Mouse (Mus musculus) embryonic facial prominence, embryonic 15.5 days (tissue): ENCODE data around the gene Treh. TPM values are rescaled to one million over a fixed set of nuclear protein-coding genes. Genes with fewer than 3 reads are reported as not detected.

Experiments
- ATAC-seq: fragments of 200-750 bp; cut with Nextera tagmentation; 2 replicates; pipeline ENCODE4 v1.8.0; 2017; ENCODE audit warnings: low read depth, moderate TSS enrichment; ENCODE audit not compliant: insufficient number of reproducible peaks, low FRiP score, low TSS enrichment
- H3K27ac ChIP-seq: fragments of 300-500 bp; sonication (generic); replicated peaks from 2 replicates; pipeline ENCODE4 v1.5.1; 2015; ENCODE audit warnings: mild to moderate bottlenecking, inconsistent platforms
- H3K27me3 ChIP-seq: fragments of 300-500 bp; sonication (generic); 2 replicates; pipeline ENCODE4 v1.6.1; 2015; ENCODE audit warnings: inconsistent platforms
- H3K36me3 ChIP-seq: fragments of 300-500 bp; sonication (generic); 2 replicates; pipeline ENCODE4 v1.6.1; 2015; ENCODE audit warnings: mild to moderate bottlenecking, inconsistent platforms
- H3K4me1 ChIP-seq: fragments of 300-500 bp; sonication (generic); 2 replicates; pipeline ENCODE4 v1.6.1; 2015; ENCODE audit warnings: inconsistent platforms
- H3K4me2 ChIP-seq: fragments of 300-500 bp; sonication (generic); replicated peaks from 2 replicates; pipeline ENCODE4 v1.6.1; 2015; ENCODE audit warnings: mild to moderate bottlenecking, inconsistent platforms
- H3K4me3 ChIP-seq: fragments of 300-500 bp; sonication (generic); replicated peaks from 2 replicates; pipeline ENCODE4 v1.5.1; 2015; ENCODE audit warnings: mild to moderate bottlenecking, inconsistent platforms
- H3K9ac ChIP-seq: fragments of 300-500 bp; sonication (generic); 2 replicates; pipeline ENCODE4 v1.6.1; 2015; ENCODE audit warnings: inconsistent platforms
- H3K9me3 ChIP-seq: fragments of 300-500 bp; sonication (generic); replicated peaks from 2 replicates; pipeline ENCODE4 v1.6.1; 2016; ENCODE audit warnings: inconsistent platforms
- WGBS: fragments of 180-500 bp; shearing (Covaris S2); methylation state at CpG from one replicate; pipeline ENCODE4 v1.1.7; 2015; 5-methylcytosine and 5-hydroxymethylcytosine counted together
- polyA plus RNA-seq: library from polyadenylated mRNA; unstranded; fragments of >200 nt; fragmentation: Nextera tagmentation; extraction: Ambion mirVana; gene quantifications from 2 replicates; pipeline ENCODE4 v1.2.1, GENCODE M21; 2015

Treh gene
- polyA plus RNA-seq, 1 experiment from 2014 or later, result not detected

- Histone ChIP-seq H3K36me3 (no peaks in the 10 kb centered on the region), H3K27ac (no peak overlapping the region), H3K27me3 (no peaks in the 10 kb centered on the region), H3K9ac (no peak overlapping the region), H3K4me3 (no peak overlapping the region), H3K4me1 (0 out of 2 replicates have a peak, but pooled peaks cover 6% of the 10 kb centered on the region), H3K4me2 (no peak overlapping the region), H3K9me3 (no peaks in the 10 kb centered on the region)
- WGBS, result 62% methylated on average over 15 of the region's 15 CpGs
- no peak for ATAC-seq
Observed at GRCm38 (mm10) chr9:44645924-44646323, 27.1 kb upstream of the Treh start.

- no peak for ATAC-seq
- H3K4me2 ChIP-seq, result no peak overlapping the region
- no peaks in the 10 kb centered on the region for H3K9me3 ChIP-seq
- no peak overlapping the region for H3K9ac ChIP-seq
- H3K4me3 ChIP-seq, result no peak overlapping the region
- WGBS, result 77% methylated on average over 6 of the region's 6 CpGs
- no peak overlapping the region for H3K27ac ChIP-seq
- H3K36me3 ChIP-seq, result no peaks in the 10 kb centered on the region
- H3K27me3 ChIP-seq, result no peaks in the 10 kb centered on the region
- 0 out of 2 replicates have a peak, but pooled peaks cover 6% of the 10 kb centered on the region for H3K4me1 ChIP-seq
Observed at GRCm38 (mm10) chr9:44646366-44646765, 26.7 kb upstream of the Treh start.

GRCm38 (mm10) chr9:44647026-44647425 lies 26.0 kb upstream of the Treh start:
- no peaks in the 10 kb centered on the region for H3K27me3 ChIP-seq
- H3K9me3 ChIP-seq, result no peaks in the 10 kb centered on the region
- no peak overlapping the region for H3K27ac ChIP-seq
- no peak for ATAC-seq
- H3K4me2 ChIP-seq, result no peak overlapping the region
- 0 out of 2 replicates have a peak, but pooled peaks cover 6% of the 10 kb centered on the region for H3K4me1 ChIP-seq
- H3K36me3 ChIP-seq, result no peaks in the 10 kb centered on the region
- no peak overlapping the region for H3K4me3 ChIP-seq
- WGBS, result 90% methylated on average over 8 of the region's 8 CpGs
- no peak overlapping the region for H3K9ac ChIP-seq

GRCm38 (mm10) chr9:44647656-44648055 lies 25.4 kb upstream of the Treh start:
- Histone ChIP-seq H3K27me3 (no peaks in the 10 kb centered on the region), H3K9ac (no peak overlapping the region), H3K27ac (no peak overlapping the region), H3K4me3 (no peak overlapping the region), H3K36me3 (no peaks in the 10 kb centered on the region), H3K4me1 (0 out of 2 replicates have a peak, but pooled peaks cover 6% of the 10 kb centered on the region), H3K9me3 (no peaks in the 10 kb centered on the region), H3K4me2 (no peak overlapping the region)
- whole genome bisulfite sequencing, result 67% methylated on average over 4 of the region's 4 CpGs
- no peak for ATAC-seq

GRCm38 (mm10) chr9:44648881-44649281 lies 24.2 kb upstream of the Treh start:
- Histone ChIP-seq H3K27ac (no peak overlapping the region), H3K36me3 (no peaks in the 10 kb centered on the region), H3K9me3 (no peaks in the 10 kb centered on the region), H3K9ac (no peak overlapping the region), H3K4me3 (no peak overlapping the region), H3K27me3 (no peaks in the 10 kb centered on the region), H3K4me2 (no peak overlapping the region), H3K4me1 (0 out of 2 replicates have a peak, but pooled peaks cover 6% of the 10 kb centered on the region)
- WGBS, result 53% methylated on average over 7 of the region's 7 CpGs
- no peak for ATAC-seq

- no peak overlapping the region for H3K4me2 ChIP-seq
- 4% methylated on average over 8 of the region's 8 CpGs for WGBS
- ATAC-seq, result peak; percentile 75; the same call in 1 of the 2 replicates
- H3K36me3 ChIP-seq, result no peaks in the 10 kb centered on the region
- no peaks in the 10 kb centered on the region for H3K27me3 ChIP-seq
- no peak overlapping the region for H3K27ac ChIP-seq
- peaks cover 6% of the 10 kb centered on the region for H3K4me1 ChIP-seq
- no peak overlapping the region for H3K9ac ChIP-seq
- no peak overlapping the region for H3K4me3 ChIP-seq
- no peaks in the 10 kb centered on the region for H3K9me3 ChIP-seq
Observed at GRCm38 (mm10) chr9:44652027-44652426, 21.0 kb upstream of the Treh start.

GRCm38 (mm10) chr9:44653896-44654295 lies 19.1 kb upstream of the Treh start:
- H3K4me2 ChIP-seq, result no peak overlapping the region
- peaks cover 6% of the 10 kb centered on the region for H3K4me1 ChIP-seq
- no peak overlapping the region for H3K27ac ChIP-seq
- no peak overlapping the region for H3K9ac ChIP-seq
- no peaks in the 10 kb centered on the region for H3K36me3 ChIP-seq
- ATAC-seq, result no peak
- WGBS, result 74% methylated on average over 4 of the region's 4 CpGs
- no peaks in the 10 kb centered on the region for H3K27me3 ChIP-seq
- H3K4me3 ChIP-seq, result no peak overlapping the region
- no peaks in the 10 kb centered on the region for H3K9me3 ChIP-seq

GRCm38 (mm10) chr9:44655098-44656066 lies 17.7 kb upstream of the Treh start:
- Histone ChIP-seq H3K9me3 (no peaks in the 10 kb centered on the region), H3K27me3 (no peaks in the 10 kb centered on the region), H3K9ac (no peak overlapping the region), H3K36me3 (no peaks in the 10 kb centered on the region), H3K4me3 (peak overlapping the region; percentile 23), H3K4me2 (peak overlapping the region; percentile 47), H3K27ac (no peak overlapping the region; the same call in 1 of the 2 replicates), H3K4me1 (peaks cover 6% of the 10 kb centered on the region)
- 24% methylated on average over 26 of the region's 26 CpGs for WGBS
- no peak for ATAC-seq

GRCm38 (mm10) chr9:44663706-44664105 lies 9.3 kb upstream of the Treh start:
- Histone ChIP-seq H3K4me3 (no peak overlapping the region), H3K9me3 (no peaks in the 10 kb centered on the region), H3K4me1 (no peaks in the 10 kb centered on the region), H3K27me3 (no peaks in the 10 kb centered on the region), H3K9ac (no peak overlapping the region), H3K27ac (no peak overlapping the region), H3K36me3 (no peaks in the 10 kb centered on the region), H3K4me2 (no peak overlapping the region)
- 65% methylated on average over 6 of the region's 6 CpGs for WGBS
- no peak for ATAC-seq

GRCm38 (mm10) chr9:44671416-44671815 lies 1.6 kb upstream of the Treh start:
- H3K36me3 ChIP-seq, result no peaks in the 10 kb centered on the region
- no peaks in the 10 kb centered on the region for H3K27me3 ChIP-seq
- H3K27ac ChIP-seq, result no peak overlapping the region
- H3K9ac ChIP-seq, result no peak overlapping the region
- H3K9me3 ChIP-seq, result no peaks in the 10 kb centered on the region
- 87% methylated on average over 5 of the region's 5 CpGs for WGBS
- H3K4me3 ChIP-seq, result no peak overlapping the region
- H3K4me1 ChIP-seq, result no peaks in the 10 kb centered on the region
- no peak for ATAC-seq
- no peak overlapping the region for H3K4me2 ChIP-seq

- H3K4me3 ChIP-seq, result no peak overlapping the region
- H3K36me3 ChIP-seq, result no peaks in the 10 kb centered on the region
- H3K4me1 ChIP-seq, result no peaks in the 10 kb centered on the region
- H3K9me3 ChIP-seq, result no peaks in the 10 kb centered on the region
- no peak overlapping the region for H3K9ac ChIP-seq
- ATAC-seq, result no peak
- no peak overlapping the region for H3K4me2 ChIP-seq
- 69% methylated on average over 2 of the region's 2 CpGs for WGBS
- H3K27ac ChIP-seq, result no peak overlapping the region
- H3K27me3 ChIP-seq, result no peaks in the 10 kb centered on the region
Observed at GRCm38 (mm10) chr9:44672291-44672865, 655 bp upstream of the Treh start.
